ENCODE assay signal across 8 mouse cellular contexts in genomic region chr5:114707265-114708068, GRCm38 (mm10). TPM values are rescaled to one million over a fixed set of nuclear protein-coding genes. Genes with fewer than 3 reads are reported as not detected.
DNase-seq lines count a peak whose midpoint lies in the region; ATAC-seq lines count a peak whose summit lies in the region.

TSS of gene Tchp (plus strand) at chr5:114707760.

- H3K9me3 ChIP-seq in heart, embryonic 14.5 days (ENCODE audit: control insufficient read depth, low read length): no peaks in the 10 kb centered on the region
- H3K9me3 ChIP-seq in liver, embryonic 13.5 days (replicated peaks): no peaks in the 10 kb centered on the region
- no peaks in the 10 kb centered on the region for H3K9me3 ChIP-seq in stomach, embryonic 16.5 days (replicated peaks; ENCODE audit: control insufficient read depth, low read length)

- H3K36me3 ChIP-seq in heart, embryonic 14.5 days (ENCODE audit: control insufficient read depth, insufficient read depth, low read length): peaks cover 32% of the 10 kb centered on the region
- peaks cover 26% of the 10 kb centered on the region for H3K36me3 ChIP-seq in liver, embryonic 13.5 days
- H3K36me3 ChIP-seq in stomach, embryonic 16.5 days (ENCODE audit: control insufficient read depth, insufficient read depth, low read length): 0 out of 2 replicates have a peak, but pooled peaks cover 6% of the 10 kb centered on the region

- DNase-seq in CD4-positive, CD25-positive, alpha-beta regulatory T cell, adult 2 months (ENCODE audit: low read depth, low spot score): peak; percentile 95
- peak; percentile 83 for DNase-seq in fibroblast of lung, adult 2 months (ENCODE audit: low read depth)
- peak; percentile 95 for DNase-seq in kidney, postnatal 14 days
- DNase-seq in liver, embryonic 13.5 days: peak; percentile 86
- peak; percentile 96 for DNase-seq in neural tube, embryonic 10.5 days (ENCODE audit: extremely low spot score, low spot score)

- ATAC-seq in heart, embryonic 14.5 days (ENCODE audit: insufficient number of reproducible peaks, insufficient read depth, low FRiP score, low read depth): peak; percentile 62; the same call in 1 of the 2 replicates
- peak; percentile 66 for ATAC-seq in liver, embryonic 13.5 days (ENCODE audit: low read depth)
- peak; percentile 80; the same call in 1 of the 2 replicates for ATAC-seq in stomach, embryonic 16.5 days (ENCODE audit: insufficient read depth, low FRiP score)

- WGBS in heart, embryonic 14.5 days: 3% methylated on average over 49 of the region's 49 CpGs
- WGBS in liver, embryonic 13.5 days (ENCODE audit: insufficient replicate concordance): 5% methylated on average over 49 of the region's 49 CpGs
- WGBS in stomach, embryonic 16.5 days: 3% methylated on average over 49 of the region's 49 CpGs

- H3K27me3 ChIP-seq in heart, embryonic 14.5 days (ENCODE audit: control insufficient read depth, insufficient read depth, low read length): no peaks in the 10 kb centered on the region
- no peaks in the 10 kb centered on the region for H3K27me3 ChIP-seq in liver, embryonic 13.5 days
- H3K27me3 ChIP-seq in stomach, embryonic 16.5 days (ENCODE audit: control insufficient read depth, insufficient read depth, low read length): no peaks in the 10 kb centered on the region

- H3K4me3 ChIP-seq in brown adipose tissue, adult 24 weeks (ENCODE audit: insufficient read depth, low read depth, low read length): peak within 1 kb of the TSS; percentile 91
- H3K4me3 ChIP-seq in heart, embryonic 14.5 days (ENCODE audit: control insufficient read depth in 1 of 2, insufficient read depth in 1 of 2, low read depth in 1 of 2, low read length in 2 of 2): peak within 1 kb of the TSS; percentile 93 to 99
- H3K4me3 ChIP-seq in liver, embryonic 13.5 days (replicated peaks): peak within 1 kb of the TSS; percentile 86
- H3K4me3 ChIP-seq in stomach, embryonic 16.5 days (replicated peaks; ENCODE audit: low read length): peak within 1 kb of the TSS; percentile 94

- peak within 1 kb of the TSS; percentile 86 for H3K9ac ChIP-seq in heart, embryonic 14.5 days (ENCODE audit: low read length)
- H3K9ac ChIP-seq in liver, embryonic 13.5 days: peak within 1 kb of the TSS; percentile 84
- H3K9ac ChIP-seq in stomach, embryonic 16.5 days (ENCODE audit: low read length): peak within 1 kb of the TSS; percentile 87

- H3K4me2 ChIP-seq in heart, embryonic 14.5 days (ENCODE audit: low read length): peak within 1 kb of the TSS; percentile 91
- peak within 1 kb of the TSS; percentile 89 for H3K4me2 ChIP-seq in liver, embryonic 13.5 days
- peak within 1 kb of the TSS; percentile 70 for H3K4me2 ChIP-seq in stomach, embryonic 16.5 days (ENCODE audit: low read depth, low read length)

- H3K4me1 ChIP-seq in brown adipose tissue, adult 24 weeks (ENCODE audit: control insufficient read depth, insufficient read depth, insufficient read length, low read length): peaks cover 5% of the 10 kb centered on the region; the same call in 1 of the 2 replicates
- H3K4me1 ChIP-seq in heart, embryonic 14.5 days (ENCODE audit: control insufficient read depth in 2 of 2, insufficient read depth in 2 of 2, low read length in 2 of 2): peaks cover 5 to 7% of the 10 kb centered on the region in 2 experiments; a peak in 3 of 4 replicates
- H3K4me1 ChIP-seq in liver, embryonic 13.5 days (replicated peaks): peaks cover 30% of the 10 kb centered on the region
- peaks cover 6% of the 10 kb centered on the region for H3K4me1 ChIP-seq in stomach, embryonic 16.5 days (ENCODE audit: control insufficient read depth, insufficient read depth, low read length)

- no peak within 1 kb of the TSS for H3K27ac ChIP-seq in brown adipose tissue, adult 24 weeks (replicated peaks; ENCODE audit: low read depth, low read length)
- H3K27ac ChIP-seq in heart, embryonic 14.5 days (replicated peaks in 1 of 2; ENCODE audit: control insufficient read depth in 1 of 2, insufficient read depth in 1 of 2, low read depth in 2 of 2, low read length in 2 of 2): no peak within 1 kb of the TSS
- H3K27ac ChIP-seq in liver, embryonic 13.5 days: peak within 1 kb of the TSS; percentile 39; the same call in 1 of the 2 replicates
- H3K27ac ChIP-seq in stomach, embryonic 16.5 days (ENCODE audit: low read length): no peak within 1 kb of the TSS

RNA-seq across cellular contexts. Expression of gene Tchp, which starts in this region (rescaled TPM):
- polyA plus RNA-seq in brown adipose tissue, adult 24 weeks (2012; ENCODE audit: insufficient read depth, insufficient read length, missing spikeins): 1.5 and 4.4 TPM in 2 replicates
- 6.8 and 8.0 TPM in 2 replicates for polyA plus RNA-seq in heart, embryonic 14.5 days (2014; fragmentation: Nextera tagmentation; extraction: Ambion mirVana)
- 4.4 and 4.8 TPM in 2 replicates for polyA plus RNA-seq in liver, embryonic 13.5 days (2015; fragmentation: Nextera tagmentation; extraction: Ambion mirVana)
- polyA plus RNA-seq in stomach, embryonic 16.5 days (2015; fragmentation: Nextera tagmentation; extraction: Ambion mirVana): 9.3 and 9.4 TPM in 2 replicates
